Mouse (Mus musculus) heart, embryonic 11.5 days (tissue): ENCODE measurements around the gene Mum1l1. TPM values are rescaled to one million over a fixed set of nuclear protein-coding genes. Genes with fewer than 3 reads are reported as not detected.
A peak's percentile ranks its signal among the peaks of the same experiment; 100 is the strongest.

Experiments
- ATAC-seq: fragments of 200-750 bp; cut with Nextera tagmentation; replicated peaks from 2 replicates; pipeline ENCODE4 v1.8.0; 2017; ENCODE audit warnings: moderate library complexity; ENCODE audit not compliant: insufficient number of reproducible peaks, low FRiP score, low TSS enrichment
- H3K27ac ChIP-seq: fragments of 300-500 bp; sonication (generic); 2 replicates; pipeline ENCODE4 v1.5.1; 2014; ENCODE audit warnings: mild to moderate bottlenecking, low read depth, low read length
- H3K27me3 ChIP-seq: fragments of 300-500 bp; sonication (generic); 2 replicates; pipeline ENCODE4 v1.6.1; 2014; ENCODE audit warnings: mild to moderate bottlenecking, low read length, mixed read lengths; ENCODE audit not compliant: control insufficient read depth, insufficient read depth
- H3K36me3 ChIP-seq: fragments of 300-500 bp; sonication (generic); 2 replicates; pipeline ENCODE4 v1.6.1; 2014; ENCODE audit warnings: mild to moderate bottlenecking, low read length, moderate library complexity, mixed read lengths; ENCODE audit not compliant: control insufficient read depth, insufficient read depth
- H3K4me1 ChIP-seq: fragments of 300-500 bp; sonication (generic); 2 replicates; pipeline ENCODE4 v1.6.1; 2014; ENCODE audit warnings: low read length; ENCODE audit not compliant: control insufficient read depth, insufficient read depth
- H3K4me2 ChIP-seq: fragments of 300-500 bp; sonication (generic); 2 replicates; pipeline ENCODE4 v1.6.1; 2014; ENCODE audit warnings: mild to moderate bottlenecking, moderate library complexity
- H3K4me3 ChIP-seq: fragments of 300-500 bp; sonication (generic); 2 replicates; pipeline ENCODE4 v1.5.1; 2014; ENCODE audit warnings: low read depth, low read length
- H3K9ac ChIP-seq: fragments of 300-500 bp; sonication (generic); 2 replicates; pipeline ENCODE4 v1.6.1; 2014; ENCODE audit warnings: mild to moderate bottlenecking, low read depth, low read length, moderate library complexity
- H3K9me3 ChIP-seq: fragments of 300-500 bp; sonication (generic); replicated peaks from 2 replicates; pipeline ENCODE4 v1.6.1; 2016; ENCODE audit warnings: low read length; ENCODE audit not compliant: control insufficient read depth
- WGBS: fragments of 180-500 bp; shearing (Covaris S2); extraction: QIAGEN DNeasy Blood & Tissue Kit; methylation state at CpG from one replicate; pipeline ENCODE4 v1.1.7; 2014; ENCODE audit not compliant: insufficient replicate concordance; 5-methylcytosine and 5-hydroxymethylcytosine counted together
- polyA plus RNA-seq: library from polyadenylated mRNA; unstranded; fragments of >200 nt; fragmentation: Nextera tagmentation; extraction: Ambion mirVana; gene quantifications from 2 replicates; pipeline ENCODE4 v1.2.1, GENCODE M21; 2014

The Mum1l1 gene
- polyA plus RNA-seq, 1 experiment from 2014 or later, result 41.4 TPM

GRCm38 (mm10) chrX:139217776-139218175 is 7.9 kb downstream of the Mum1l1 start:
- Histone ChIP-seq H3K4me3 (peak overlapping the region; percentile 45), H3K36me3 (no peaks in the 10 kb centered on the region), H3K9ac (peak overlapping the region; percentile 34; the same call in 1 of the 2 replicates), H3K27ac (no peak overlapping the region), H3K4me2 (peak overlapping the region; percentile 56), H3K27me3 (no peaks in the 10 kb centered on the region), H3K4me1 (no peaks in the 10 kb centered on the region; the same call in 1 of the 2 replicates), H3K9me3 (no peaks in the 10 kb centered on the region)
- ATAC-seq, result no peak
- WGBS, result 45% methylated on average over 10 of the region's 10 CpGs

GRCm38 (mm10) chrX:139219017-139219416 is 9.2 kb downstream of the Mum1l1 start:
- Histone ChIP-seq H3K4me2 (no peak overlapping the region), H3K27ac (no peak overlapping the region), H3K27me3 (no peaks in the 10 kb centered on the region), H3K9ac (no peak overlapping the region), H3K36me3 (no peaks in the 10 kb centered on the region), H3K4me3 (no peak overlapping the region), H3K4me1 (no peaks in the 10 kb centered on the region), H3K9me3 (no peaks in the 10 kb centered on the region)
- no peak for ATAC-seq
- 31% methylated on average over 2 of the region's 2 CpGs for WGBS

GRCm38 (mm10) chrX:139220830-139221229 is 11.0 kb downstream of the Mum1l1 start:
- H3K4me3 ChIP-seq, result no peak overlapping the region
- no peaks in the 10 kb centered on the region for H3K27me3 ChIP-seq
- H3K36me3 ChIP-seq, result no peaks in the 10 kb centered on the region
- H3K27ac ChIP-seq, result no peak overlapping the region
- no peak overlapping the region for H3K9ac ChIP-seq
- no peak for ATAC-seq
- WGBS, result 35% methylated on average over 4 of the region's 4 CpGs
- H3K4me2 ChIP-seq, result no peak overlapping the region
- no peaks in the 10 kb centered on the region for H3K4me1 ChIP-seq
- no peaks in the 10 kb centered on the region for H3K9me3 ChIP-seq

DNA sequence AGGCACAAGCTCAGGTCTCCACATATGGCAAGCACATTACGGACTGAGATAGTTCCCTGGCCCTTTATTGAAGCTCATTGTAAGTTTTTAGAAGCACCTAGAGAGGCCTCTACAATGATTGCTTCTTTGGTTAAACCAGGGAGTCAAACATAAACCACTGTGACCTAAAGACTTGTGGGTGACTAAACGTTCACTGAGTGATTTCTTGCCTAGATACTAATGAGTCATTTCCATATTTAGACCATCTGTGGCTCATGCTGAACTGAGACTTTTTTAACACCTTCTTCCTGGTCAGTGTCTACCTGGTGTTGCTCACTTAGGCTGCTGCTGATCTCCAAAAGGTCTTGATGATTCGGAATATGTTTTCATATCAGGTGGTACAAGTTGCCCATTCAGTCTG is 12.1 kb downstream of the Mum1l1 start:
- Histone ChIP-seq H3K9ac (no peak overlapping the region), H3K4me1 (no peaks in the 10 kb centered on the region), H3K36me3 (no peaks in the 10 kb centered on the region), H3K9me3 (no peaks in the 10 kb centered on the region), H3K4me2 (no peak overlapping the region), H3K27me3 (no peaks in the 10 kb centered on the region), H3K27ac (no peak overlapping the region), H3K4me3 (no peak overlapping the region)
- 63% methylated on average over 3 of the region's 3 CpGs for WGBS
- ATAC-seq, result no peak

DNA sequence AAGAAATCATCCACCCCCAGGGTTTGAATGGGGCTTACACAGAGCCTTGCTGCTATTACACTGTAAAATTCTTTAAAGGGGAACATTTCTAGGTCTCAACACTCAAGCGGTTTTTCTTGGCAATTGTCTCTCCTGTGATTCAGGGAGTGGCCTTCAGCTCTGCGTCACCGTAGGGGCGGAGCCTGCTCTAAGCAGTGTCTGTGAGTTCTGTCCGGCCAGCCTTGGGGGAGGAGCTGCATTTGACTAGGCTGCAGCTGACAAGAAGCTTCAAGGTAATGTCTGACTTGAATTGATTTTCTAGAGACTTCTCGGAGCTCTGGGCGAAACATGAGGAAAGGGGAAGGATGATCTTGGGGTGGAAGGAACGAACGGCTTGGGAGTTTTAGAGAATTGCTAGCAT is 21.3 kb downstream of the Mum1l1 start:
- peak; percentile 75; the same call in 1 of the 2 replicates for ATAC-seq
- no peaks in the 10 kb centered on the region for H3K27me3 ChIP-seq
- H3K27ac ChIP-seq, result no peak overlapping the region
- no peaks in the 10 kb centered on the region for H3K9me3 ChIP-seq
- no peak overlapping the region for H3K9ac ChIP-seq
- H3K4me1 ChIP-seq, result no peaks in the 10 kb centered on the region
- WGBS, result 34% methylated on average over 9 of the region's 9 CpGs
- H3K4me2 ChIP-seq, result no peak overlapping the region
- no peak overlapping the region for H3K4me3 ChIP-seq
- H3K36me3 ChIP-seq, result no peaks in the 10 kb centered on the region

DNA sequence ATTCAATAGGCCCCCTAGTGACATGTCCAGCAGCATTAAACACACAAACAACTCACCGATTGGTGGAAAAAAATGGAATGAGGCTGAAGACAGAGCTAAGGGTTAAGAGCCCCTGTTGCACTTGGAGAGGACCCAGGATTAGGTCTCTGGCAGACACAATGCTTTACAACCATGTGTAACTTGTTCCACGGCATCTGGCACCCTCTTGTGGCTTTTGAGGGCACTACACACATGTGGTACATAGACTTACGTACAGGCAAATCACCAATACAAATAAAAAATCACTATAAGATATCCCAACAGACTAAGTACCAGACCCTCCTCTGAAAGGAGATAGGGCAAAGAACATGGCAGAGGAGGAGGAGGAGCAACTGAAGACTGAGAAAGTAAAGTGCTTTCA is 37.5 kb downstream of the Mum1l1 start:
- Histone ChIP-seq H3K9ac (no peak overlapping the region), H3K4me1 (no peaks in the 10 kb centered on the region), H3K27ac (no peak overlapping the region), H3K4me2 (no peak overlapping the region), H3K27me3 (no peaks in the 10 kb centered on the region), H3K9me3 (no peaks in the 10 kb centered on the region), H3K4me3 (no peak overlapping the region), H3K36me3 (no peaks in the 10 kb centered on the region)
- WGBS, result 78% methylated on average over 3 of the region's 3 CpGs
- no peak for ATAC-seq

GRCm38 (mm10) chrX:139257072-139257471 is 47.2 kb downstream of the Mum1l1 start:
- Histone ChIP-seq H3K9me3 (no peaks in the 10 kb centered on the region), H3K27me3 (no peaks in the 10 kb centered on the region), H3K27ac (no peak overlapping the region), H3K9ac (no peak overlapping the region), H3K4me2 (no peak overlapping the region), H3K36me3 (no peaks in the 10 kb centered on the region), H3K4me3 (no peak overlapping the region), H3K4me1 (no peaks in the 10 kb centered on the region)
- ATAC-seq, result no peak
- WGBS, result 82% methylated on average over 10 of the region's 10 CpGs

GRCm38 (mm10) chrX:139281966-139282365 is 72.1 kb downstream of the Mum1l1 start:
- no peaks in the 10 kb centered on the region for H3K36me3 ChIP-seq
- 81% methylated on average over 4 of the region's 4 CpGs for WGBS
- no peaks in the 10 kb centered on the region for H3K4me1 ChIP-seq

More at GRCm38 (mm10) chrX:139281966-139282365, 72.1 kb downstream of the Mum1l1 start:
- Histone ChIP-seq H3K9me3 (no peaks in the 10 kb centered on the region), H3K27me3 (no peaks in the 10 kb centered on the region), H3K4me3 (no peak overlapping the region), H3K4me2 (no peak overlapping the region), H3K27ac (no peak overlapping the region), H3K9ac (no peak overlapping the region)
- ATAC-seq, result no peak
